Mouse (Mus musculus): ENCODE results near the gene Wapl. TPM values are rescaled to one million over a fixed set of nuclear protein-coding genes. Genes with fewer than 3 reads are reported as not detected.

Gene Wapl
- total and polyA plus RNA-seq, 3 experiments, result 77.7 to 114 (median 79.2) TPM

DNA sequence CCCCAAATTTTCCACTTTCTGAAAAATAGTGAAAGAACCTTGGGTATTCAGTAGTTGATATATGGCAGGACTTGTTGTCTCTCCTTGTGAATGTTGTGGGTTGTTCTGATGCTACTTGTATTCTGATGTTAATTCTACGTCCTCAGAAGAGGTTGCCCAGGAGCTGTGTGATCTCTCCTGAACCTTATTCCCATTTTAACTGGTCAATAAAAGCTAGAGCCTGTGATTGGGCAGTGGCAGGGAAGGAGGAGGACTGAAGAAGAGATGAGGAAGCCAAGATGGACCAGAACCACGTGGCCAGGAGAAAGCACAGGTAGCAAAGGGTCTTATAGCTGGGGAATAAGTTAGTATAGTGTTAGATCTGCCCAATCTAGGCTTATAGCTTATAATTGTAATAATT, 7.1 kb downstream of the Wapl start:
- dilution Hi-C loops (cut with MboI; ENCODE audit: extremely low pct_ligation_motif_present, extremely low pct_unique_long_range_greater_than_20kb, low sequenced_read_pairs), result no loop called here

DNA sequence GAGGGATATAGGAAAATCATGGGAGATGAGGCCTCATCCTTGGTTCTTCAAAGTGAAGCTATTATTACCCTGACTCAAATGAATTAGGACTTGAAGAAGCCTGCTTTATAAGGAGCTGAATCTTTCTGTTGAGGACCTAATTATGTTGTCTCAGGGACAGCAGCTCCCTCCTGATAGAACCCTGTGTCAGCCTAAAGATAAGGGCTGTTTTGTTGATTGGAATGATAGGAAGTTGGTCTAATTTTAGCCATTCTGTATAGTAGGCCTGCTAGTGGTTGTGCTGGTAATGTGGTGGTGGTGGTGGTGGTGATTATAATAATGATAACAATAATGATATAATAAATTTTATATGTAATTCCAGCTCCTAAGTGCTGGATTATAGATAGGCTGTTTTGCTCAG, 11.3 kb downstream of the Wapl start:
- no peak for DNase-seq (ENCODE audit: extremely low read depth)
- no peaks in the 10 kb centered on the region for H3K9me3 ChIP-seq (replicated peaks; ENCODE audit: low read length)
- no peak overlapping the region for H3K4me3 ChIP-seq (replicated peaks in 1 of 3; ENCODE audit: low read depth in 2 of 3, low read length in 2 of 3, poor library complexity in 1 of 3)
- H3K4me2 ChIP-seq (ENCODE audit: insufficient read depth, low read depth, poor library complexity, severe bottlenecking), result no peak overlapping the region
- H3K27me3 ChIP-seq (replicated peaks), result no peaks in the 10 kb centered on the region
- H3K79me2 ChIP-seq (replicated peaks; ENCODE audit: control insufficient read depth, extremely low read depth, insufficient read depth, poor library complexity, severe bottlenecking), result peaks cover 74% of the 10 kb centered on the region
- TF ChIP-seq TBP (conservative IDR thresholded peaks at IDR 0.05; ENCODE audit: low read depth, low read length), result no peak
- no peak for TF ChIP-seq CTCF (conservative IDR thresholded peaks at IDR 0.05 in 1 of 2, IDR thresholded peaks at IDR 0.05 in 1 of 2; ENCODE audit: low read depth in 2 of 2, low read length in 2 of 2)
- TF ChIP-seq POLR2A (IDR thresholded peaks at IDR 0.05; ENCODE audit: low read depth, low read length), result no peak
- TF ChIP-seq CHD2 (IDR thresholded peaks at IDR 0.05; ENCODE audit: low read length), result no peak
- TF ChIP-seq SMC3 (IDR thresholded peaks at IDR 0.05; ENCODE audit: low read depth, low read length), result no peak
- TF ChIP-seq HCFC1 (IDR thresholded peaks at IDR 0.05; ENCODE audit: low read depth, low read length), result no peak
- TF ChIP-seq USF1 (IDR thresholded peaks at IDR 0.05; ENCODE audit: low read depth, low read length), result no peak
- no peak for TF ChIP-seq IRF4 (IDR thresholded peaks at IDR 0.05; ENCODE audit: low read depth, low read length)
- TF ChIP-seq ZKSCAN1 (IDR thresholded peaks at IDR 0.05; ENCODE audit: borderline replicate concordance, low read depth, low read length), result no peak
- TF ChIP-seq NELFE (IDR thresholded peaks at IDR 0.05; ENCODE audit: low read depth, low read length), result no peak
- no peak for TF ChIP-seq TCF12 (IDR thresholded peaks at IDR 0.05; ENCODE audit: low read depth, low read length)
- dilution Hi-C loops (cut with MboI; ENCODE audit: extremely low pct_ligation_motif_present, extremely low pct_unique_long_range_greater_than_20kb, low sequenced_read_pairs), result no loop called here
- no peak overlapping the region for H3K27ac ChIP-seq (ENCODE audit: insufficient read depth, low read depth)
- in situ Hi-C loops (cut with MboI; ENCODE audit: low pct_ligation_motif_present, low pct_unique_long_range_greater_than_20kb, low sequenced_read_pairs), result no loop called here
- H3K36me3 ChIP-seq (replicated peaks in 1 of 2; ENCODE audit: control insufficient read depth in 1 of 2, insufficient read depth in 1 of 2, low read length in 1 of 2), result peaks cover 15 to 64% of the 10 kb centered on the region in 2 experiments
- H3K4me1 ChIP-seq (ENCODE audit: control insufficient read depth in 1 of 2, insufficient read depth in 2 of 2), result peaks cover 0 to 16% of the 10 kb centered on the region in 2 experiments; a peak in 1 of 4 replicates
- no peak overlapping the region for H3K9ac ChIP-seq (ENCODE audit: insufficient read depth, low read depth)

More for the DNA sequence above, 7.1 kb downstream of the Wapl start:
- H3K36me3 ChIP-seq (replicated peaks in 1 of 2; ENCODE audit: control insufficient read depth in 1 of 2, insufficient read depth in 1 of 2, low read length in 1 of 2), result peaks cover 21 to 61% of the 10 kb centered on the region in 2 experiments
- H3K27ac ChIP-seq (ENCODE audit: insufficient read depth, low read depth), result no peak overlapping the region
- no peaks in the 10 kb centered on the region for H3K27me3 ChIP-seq (replicated peaks)
- peaks cover 0 to 33% of the 10 kb centered on the region in 2 experiments; a peak in 3 of 4 replicates for H3K4me1 ChIP-seq (ENCODE audit: control insufficient read depth in 1 of 2, insufficient read depth in 2 of 2)
- TF ChIP-seq ZC3H11A (IDR thresholded peaks at IDR 0.05; ENCODE audit: low read depth, low read length) (no peak), CTCF (conservative IDR thresholded peaks at IDR 0.05 in 1 of 2, IDR thresholded peaks at IDR 0.05 in 1 of 2; ENCODE audit: low read depth in 2 of 2, low read length in 2 of 2) (no peak), JUN (IDR thresholded peaks at IDR 0.05; ENCODE audit: insufficient read depth, low read depth, low read length) (no peak), IRF4 (IDR thresholded peaks at IDR 0.05; ENCODE audit: low read depth, low read length) (no peak), SIN3A (IDR thresholded peaks at IDR 0.05; ENCODE audit: low read length) (no peak), UBTF (IDR thresholded peaks at IDR 0.05; ENCODE audit: low read depth, low read length) (no peak), JUND (conservative IDR thresholded peaks at IDR 0.05; ENCODE audit: low read depth, low read length) (no peak), GABPA (IDR thresholded peaks at IDR 0.05; ENCODE audit: insufficient replicate concordance, low read depth, low read length) (no peak), NELFE (IDR thresholded peaks at IDR 0.05; ENCODE audit: low read depth, low read length) (no peak), BHLHE40 (IDR thresholded peaks at IDR 0.05; ENCODE audit: low read depth, low read length) (no peak), CHD1 (IDR thresholded peaks at IDR 0.05; ENCODE audit: low read depth, low read length) (no peak)
- H3K4me3 ChIP-seq (replicated peaks in 1 of 3; ENCODE audit: low read depth in 2 of 3, low read length in 2 of 3, poor library complexity in 1 of 3), result no peak overlapping the region
- in situ Hi-C loops (cut with MboI; ENCODE audit: low pct_ligation_motif_present, low pct_unique_long_range_greater_than_20kb, low sequenced_read_pairs), result no loop called here
- no peaks in the 10 kb centered on the region for H3K9me3 ChIP-seq (replicated peaks; ENCODE audit: low read length)
- DNase-seq (ENCODE audit: extremely low read depth), result no peak
- no peak overlapping the region for H3K4me2 ChIP-seq (ENCODE audit: insufficient read depth, low read depth, poor library complexity, severe bottlenecking)
- H3K79me2 ChIP-seq (replicated peaks; ENCODE audit: control insufficient read depth, extremely low read depth, insufficient read depth, poor library complexity, severe bottlenecking), result peaks cover 74% of the 10 kb centered on the region
- H3K9ac ChIP-seq (ENCODE audit: insufficient read depth, low read depth), result no peak overlapping the region

Data from CH12.LX (cell line).